Mouse (Mus musculus) thymus, adult 18-20 months (tissue): ENCODE results near the gene Bbs9.

ENCODE experiments used
- DNase-seq, 2 experiments: peaks; one replicate each; pipeline ENCODE4 v3.0.0; 2022; ENCODE audit warnings: mixed read lengths in 2 of 2

The Bbs9 gene

DNA sequence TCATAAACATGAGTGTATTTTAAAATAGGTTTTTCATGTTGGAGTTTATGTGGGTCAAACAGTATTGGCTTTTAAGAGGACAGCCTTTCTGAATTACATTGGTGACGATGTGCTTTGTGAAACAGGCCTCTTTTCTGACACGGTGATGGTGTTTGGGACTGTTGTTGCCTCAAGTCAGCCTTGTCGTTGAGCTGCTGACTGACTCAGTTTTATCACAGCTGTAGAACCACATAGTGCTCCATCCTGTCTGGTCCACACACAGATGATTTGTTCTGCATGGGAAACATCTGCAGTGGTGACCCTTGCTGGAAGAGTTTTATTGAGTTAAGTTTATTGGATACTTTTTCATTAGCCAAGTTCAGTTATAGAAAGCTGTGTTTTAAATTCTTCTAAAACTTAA, 283.0 kb downstream of the Bbs9 start:
- DNase-seq, result no peak

DNA sequence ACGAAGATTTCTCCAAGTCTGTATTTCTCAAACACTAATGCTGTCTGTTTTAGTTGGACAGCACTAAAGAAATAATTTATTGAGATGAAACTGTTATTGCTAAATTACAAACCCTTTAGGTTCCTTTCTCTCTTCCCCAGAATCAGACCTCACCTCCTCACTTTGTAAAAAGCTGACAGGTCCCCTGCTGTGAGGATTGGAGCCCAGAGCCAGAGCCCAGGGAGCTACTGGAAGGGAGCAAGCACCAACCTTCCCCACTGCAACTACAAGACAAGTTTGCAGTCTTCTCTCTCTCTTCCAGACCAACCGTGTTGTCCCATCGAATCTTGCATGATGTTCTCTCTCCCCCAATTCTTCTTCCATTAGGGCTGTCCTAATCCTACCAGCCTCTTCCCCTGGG, 283.7 kb downstream of the Bbs9 start:
- no peak for DNase-seq

DNA sequence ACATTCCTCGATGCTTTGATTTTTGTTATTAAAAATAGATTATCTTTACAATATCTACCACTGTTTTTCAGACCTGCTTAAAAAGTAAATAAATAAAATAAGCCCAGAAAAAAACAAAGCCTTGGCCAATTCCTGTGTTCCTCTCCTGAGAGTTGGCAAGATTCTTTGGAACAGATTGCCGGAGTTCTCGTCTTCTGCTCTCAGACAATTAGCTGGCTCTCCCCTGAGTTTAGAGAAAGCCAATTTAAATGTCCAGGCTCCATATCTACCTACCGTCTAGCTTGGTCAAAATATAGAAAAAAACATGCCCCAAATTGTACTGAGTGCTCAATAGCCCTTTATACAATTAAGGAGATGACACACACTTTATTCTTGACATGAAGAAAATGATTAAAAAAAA, 284.9 kb downstream of the Bbs9 start:
- no peak for DNase-seq

DNA sequence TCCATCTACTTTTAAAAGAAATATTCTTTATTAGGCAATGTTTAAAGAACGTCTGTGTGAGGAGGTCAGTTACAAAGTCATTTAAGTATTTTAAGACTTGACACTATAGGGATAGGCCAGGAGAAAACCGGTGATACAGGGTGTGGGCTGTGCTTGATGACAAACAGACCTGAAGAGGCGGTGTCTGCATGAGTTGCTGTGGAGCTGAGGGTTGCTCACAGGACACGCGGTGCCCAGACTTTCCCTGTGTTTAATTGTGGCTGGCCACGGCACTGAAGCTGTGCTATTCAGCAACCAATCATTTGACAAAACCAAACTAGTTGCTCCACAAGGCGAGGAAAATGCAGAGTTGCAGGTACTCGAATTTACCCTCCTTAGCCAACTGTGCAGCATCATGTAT, 286.0 kb downstream of the Bbs9 start:
- DNase-seq, result no peak

DNA sequence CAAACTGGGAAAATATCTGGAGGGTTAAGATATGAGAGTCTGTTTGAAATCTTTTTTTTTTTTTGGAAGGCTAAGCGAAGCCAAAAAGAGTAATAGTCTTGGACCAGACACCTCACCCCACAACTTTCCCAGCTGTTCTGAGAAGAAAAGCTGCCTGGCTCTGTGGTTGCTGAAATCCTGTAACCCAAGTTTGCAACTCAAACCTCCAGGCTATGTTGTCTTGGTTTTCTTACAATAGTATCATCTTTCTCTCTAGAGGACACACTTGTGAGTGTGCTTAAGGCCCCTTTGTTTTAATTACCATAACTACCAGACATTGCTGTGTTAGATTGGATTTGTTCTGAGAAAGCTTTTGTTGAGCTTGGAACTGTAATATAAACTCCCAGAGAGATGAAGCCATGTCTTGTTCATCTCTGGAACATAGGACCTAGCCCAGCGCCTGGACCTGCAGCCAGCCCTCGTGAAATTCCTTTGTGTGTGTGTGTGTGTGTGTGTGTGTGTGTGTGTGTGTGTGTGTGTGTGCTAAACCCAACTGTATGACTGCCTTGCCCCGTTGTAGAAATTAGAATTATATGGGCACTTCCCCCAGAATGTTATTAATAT, 290.2 kb downstream of the Bbs9 start:
- no peak for DNase-seq

DNA sequence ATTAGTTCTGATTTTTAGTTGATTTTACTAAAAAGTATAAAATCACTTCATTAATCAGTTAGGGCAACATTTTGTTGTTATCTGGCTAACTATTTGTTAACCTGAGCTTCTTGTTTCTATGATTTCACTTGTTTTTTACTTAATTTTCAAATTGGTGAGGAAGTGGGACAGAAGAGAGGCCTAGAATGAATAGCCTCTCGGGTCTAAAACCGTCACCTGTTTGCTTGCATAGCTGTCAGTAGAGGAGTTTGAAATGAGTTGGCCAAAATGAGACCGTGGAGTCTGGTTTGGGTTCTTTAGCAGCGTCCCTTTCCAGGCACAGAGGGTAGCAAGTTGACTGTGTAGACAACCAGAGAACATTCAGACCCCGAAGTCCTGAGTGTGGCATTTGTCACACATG, 291.6 kb downstream of the Bbs9 start:
- no peak for DNase-seq

DNA sequence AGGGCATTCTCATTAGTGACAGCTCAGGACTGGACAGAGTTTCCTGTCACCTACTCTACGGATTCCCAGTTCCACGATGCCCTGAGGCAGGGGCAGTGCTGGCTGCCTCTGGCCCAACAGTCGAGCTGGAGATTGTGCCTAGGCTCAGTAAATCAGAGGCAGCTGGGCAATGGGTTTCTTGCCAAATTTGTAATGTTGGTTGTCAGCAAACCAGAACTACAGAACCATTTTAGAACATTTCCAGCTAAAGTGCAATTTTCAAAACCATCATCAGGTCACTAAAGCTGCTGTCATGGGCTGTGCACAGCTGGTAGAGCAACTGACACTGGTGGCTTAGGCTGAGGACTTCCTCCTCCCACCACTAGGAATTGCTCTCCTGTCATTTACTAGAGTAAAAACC, 292.3 kb downstream of the Bbs9 start:
- no peak for DNase-seq

DNA sequence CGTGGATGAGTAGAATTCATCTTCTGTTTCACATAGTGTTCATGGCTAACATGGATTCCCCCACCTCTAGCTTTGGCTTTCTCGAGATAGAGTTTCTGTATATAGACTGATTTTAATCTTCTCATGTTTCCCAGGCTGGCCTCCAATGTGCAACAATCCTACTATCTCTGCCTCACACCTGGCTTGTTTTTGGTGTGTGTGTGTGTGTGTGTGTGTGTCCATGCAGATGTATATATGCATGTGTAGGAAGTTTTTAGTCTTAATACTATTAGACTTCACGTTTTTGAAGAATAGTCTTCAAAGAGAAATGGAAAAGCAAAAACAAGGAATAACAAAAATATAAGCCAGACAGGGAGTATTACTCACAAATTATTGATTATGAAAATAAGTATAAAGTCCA, 296.3 kb downstream of the Bbs9 start:
- DNase-seq, result no peak

DNA sequence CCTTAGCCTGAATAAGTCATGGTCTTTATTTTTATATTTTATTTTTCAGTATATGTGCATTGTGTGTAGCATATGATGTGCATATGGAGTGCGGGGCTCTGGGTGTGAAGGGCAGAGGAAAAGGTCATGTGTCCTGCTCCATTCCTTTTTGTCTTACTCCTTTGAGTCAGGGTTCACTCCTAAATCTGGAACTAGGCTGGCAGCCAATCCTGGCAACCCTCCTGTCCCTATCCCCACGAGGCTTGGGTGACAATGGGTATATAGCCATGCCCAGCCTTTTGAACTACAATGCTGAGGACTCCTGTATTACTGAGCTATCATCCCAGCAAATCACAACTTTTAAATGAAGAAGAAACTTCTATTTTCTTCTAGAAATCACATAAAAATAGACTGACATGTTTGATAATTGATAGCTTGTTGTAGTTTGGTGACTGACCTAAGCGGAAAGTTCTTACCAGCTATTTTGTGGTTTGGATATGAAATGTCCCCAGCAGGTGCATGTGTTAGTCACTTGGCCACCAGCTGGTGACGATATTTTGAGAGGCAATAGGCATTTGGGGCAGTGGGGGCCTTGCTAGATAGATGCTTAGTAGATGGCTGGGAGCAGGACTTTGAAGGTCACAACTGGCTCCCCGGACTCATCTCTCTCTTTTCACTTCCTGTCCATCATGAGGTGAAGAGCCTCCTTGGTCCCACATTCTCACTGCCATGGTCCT, 300.9 kb downstream of the Bbs9 start:
- no peak for DNase-seq

DNA sequence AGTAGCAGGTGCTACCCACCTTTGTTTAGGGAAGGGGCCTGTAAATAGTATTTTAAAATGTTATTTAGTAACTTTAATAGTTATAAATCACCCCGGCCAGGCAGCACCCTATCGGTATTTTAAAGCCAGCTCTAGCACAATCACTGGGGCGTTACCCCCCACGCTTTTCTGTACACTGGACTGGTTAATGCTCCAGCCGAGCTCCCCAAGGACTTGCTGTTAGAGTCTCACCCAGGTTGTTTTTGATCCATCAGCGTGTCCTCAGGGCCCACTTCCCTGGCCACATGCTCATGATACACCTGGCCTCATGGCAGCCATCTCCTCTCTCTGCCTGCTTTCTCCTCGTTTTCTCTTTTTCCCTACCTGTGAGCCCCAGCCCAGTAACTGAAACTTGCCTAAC, 301.9 kb downstream of the Bbs9 start:
- DNase-seq, result no peak

DNA sequence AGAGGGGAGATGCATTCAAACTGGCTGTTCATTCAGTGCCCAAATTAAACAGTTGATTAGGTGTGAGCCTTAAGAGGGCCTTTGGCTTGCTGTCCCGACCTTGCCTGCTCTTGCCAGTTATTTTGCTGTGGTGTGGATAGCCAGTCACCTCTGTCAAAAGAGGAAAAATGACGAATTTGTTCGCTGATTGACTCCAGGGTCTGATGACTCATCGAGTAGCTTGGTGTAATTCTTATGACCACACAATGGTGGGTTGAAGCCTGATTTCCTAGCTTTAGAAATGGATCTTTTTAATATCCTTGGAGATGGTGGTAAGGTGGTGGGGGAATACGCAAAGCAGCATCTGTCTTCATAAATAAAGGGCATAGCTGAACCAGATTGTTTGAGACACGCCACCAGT, 304.1 kb downstream of the Bbs9 start:
- no peak for DNase-seq

DNA sequence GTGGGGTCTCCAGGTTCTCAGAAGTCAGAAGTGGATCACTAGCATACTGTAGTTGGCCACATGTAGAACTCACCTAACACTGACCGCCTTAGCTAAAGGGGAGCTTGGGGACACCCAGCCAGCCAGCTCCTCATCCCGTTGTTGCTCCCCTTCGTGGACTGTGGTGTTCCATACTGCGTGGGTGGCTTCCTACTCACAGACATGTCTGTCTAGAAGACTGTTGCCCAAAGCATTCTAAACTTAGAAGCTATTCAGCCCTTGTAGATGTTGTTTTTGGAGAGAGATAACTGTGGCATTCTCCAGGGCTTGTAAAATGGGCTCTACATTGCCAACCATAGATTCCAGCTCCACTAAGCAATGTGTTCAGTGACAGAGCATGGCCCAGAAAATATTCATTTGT, 310.5 kb downstream of the Bbs9 start:
- DNase-seq, result no peak

DNA sequence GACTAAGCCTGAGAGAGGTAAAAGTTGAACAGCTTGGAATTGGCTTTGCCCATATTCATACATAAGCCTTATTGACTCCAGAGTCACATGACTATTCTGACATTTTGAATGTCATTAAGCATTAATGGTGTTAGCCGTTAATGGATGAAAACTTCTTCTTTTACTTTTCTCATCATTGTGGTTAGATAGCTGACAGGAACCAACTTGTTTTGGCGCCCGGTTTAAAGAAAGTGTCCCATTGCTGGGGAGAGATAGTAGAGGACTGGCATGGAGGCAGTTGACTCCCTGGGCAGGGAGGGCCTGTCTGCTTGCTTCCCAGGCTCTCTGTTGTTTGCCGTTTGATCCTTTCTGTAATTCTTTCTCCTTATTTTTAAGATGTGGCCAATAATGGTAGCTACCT, 312.9 kb downstream of the Bbs9 start:
- DNase-seq, result no peak

DNA sequence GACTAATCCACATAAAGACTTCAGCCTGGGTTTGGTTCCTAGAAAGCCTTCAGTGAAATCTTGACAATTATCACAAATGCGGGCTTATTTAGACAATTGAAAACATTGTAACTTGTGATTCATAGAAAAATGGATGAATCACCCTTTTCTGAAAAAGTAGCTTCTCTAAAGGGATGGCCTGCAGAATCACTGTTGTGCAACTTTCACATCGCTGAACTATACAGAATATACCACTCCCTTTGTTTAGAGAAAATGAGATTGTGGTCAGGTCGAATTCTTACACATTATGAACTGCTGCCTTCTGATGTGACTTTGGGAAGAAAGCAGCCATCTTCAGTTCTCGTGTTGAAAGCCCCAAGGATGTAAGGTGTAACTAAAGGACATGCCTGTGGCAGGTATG, 313.3 kb downstream of the Bbs9 start:
- DNase-seq, result no peak

DNA sequence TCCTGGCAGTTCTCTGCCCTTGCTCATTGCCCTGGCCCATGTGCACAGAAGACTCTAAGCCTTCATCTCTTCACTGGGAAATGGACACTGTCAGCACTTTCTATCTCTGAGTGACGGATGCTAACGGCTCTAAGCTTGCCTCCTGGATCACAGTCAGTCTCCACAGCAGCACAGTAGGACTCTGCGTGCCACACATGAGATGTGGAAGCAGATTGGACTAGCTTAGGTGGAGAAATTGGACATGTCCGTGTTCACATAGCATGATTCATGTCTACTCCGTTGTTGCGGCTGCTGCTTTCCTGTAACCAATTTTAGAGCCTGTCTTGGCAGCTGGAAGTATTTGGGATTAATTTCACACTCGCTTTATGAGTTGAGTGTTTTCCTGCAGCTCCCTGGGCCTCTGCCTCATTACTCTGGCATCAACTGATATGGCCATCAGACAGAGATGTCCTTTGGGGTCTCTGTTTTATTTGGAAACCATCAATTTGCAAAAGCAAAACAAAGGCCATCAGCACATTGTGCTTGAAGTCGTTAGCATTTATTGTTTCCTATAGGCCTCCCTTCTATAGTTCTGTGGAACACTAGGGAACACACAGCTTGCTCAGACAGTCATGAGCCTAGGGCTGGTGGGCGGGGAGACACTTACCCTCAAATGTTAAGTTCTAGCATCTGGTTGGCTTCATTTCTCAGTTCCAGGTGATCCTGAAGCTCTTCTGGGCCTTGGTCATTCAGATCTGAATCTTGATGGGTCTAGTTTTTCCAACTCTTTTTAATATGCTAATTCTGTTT, 314.1 kb downstream of the Bbs9 start:
- no peak for DNase-seq

DNA sequence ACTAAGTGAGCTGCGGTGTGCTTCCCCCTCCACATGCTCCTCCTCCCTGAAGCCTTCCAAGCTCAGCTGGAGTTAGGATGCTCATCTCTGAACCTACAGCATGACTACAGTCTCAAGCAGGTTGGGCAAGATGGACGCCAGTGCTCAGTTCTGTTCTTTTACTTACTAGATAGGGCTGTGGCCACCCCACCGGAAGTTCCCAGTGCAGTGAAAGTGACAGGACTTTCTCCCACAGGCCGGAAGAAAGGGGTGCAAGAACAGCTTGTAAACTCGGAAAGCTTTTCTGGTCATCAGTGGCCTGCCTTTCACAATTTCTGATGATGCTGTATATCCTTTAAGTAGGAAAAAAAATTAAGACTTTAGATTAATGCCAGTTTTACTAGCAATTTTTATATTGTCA, 315.7 kb downstream of the Bbs9 start:
- no peak for DNase-seq

DNA sequence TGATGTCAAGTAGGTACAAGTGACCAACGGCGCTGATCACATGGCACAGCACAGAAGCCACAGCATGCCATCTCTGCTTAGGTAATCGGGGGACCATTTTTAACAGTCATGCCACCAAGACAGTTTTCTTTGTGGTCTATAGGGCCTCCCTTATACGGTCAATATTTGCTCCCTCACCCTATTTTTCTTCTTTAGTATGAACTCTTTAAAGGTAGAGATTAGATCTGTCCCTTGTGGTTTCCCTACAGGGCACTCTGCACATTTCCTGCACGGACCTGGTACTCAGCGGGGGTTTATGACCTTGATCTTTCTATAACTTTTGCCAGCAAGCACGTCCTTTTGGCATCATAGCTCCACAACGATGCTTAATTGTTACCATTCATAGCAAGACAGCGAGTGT, 316.2 kb downstream of the Bbs9 start:
- DNase-seq, result no peak

DNA sequence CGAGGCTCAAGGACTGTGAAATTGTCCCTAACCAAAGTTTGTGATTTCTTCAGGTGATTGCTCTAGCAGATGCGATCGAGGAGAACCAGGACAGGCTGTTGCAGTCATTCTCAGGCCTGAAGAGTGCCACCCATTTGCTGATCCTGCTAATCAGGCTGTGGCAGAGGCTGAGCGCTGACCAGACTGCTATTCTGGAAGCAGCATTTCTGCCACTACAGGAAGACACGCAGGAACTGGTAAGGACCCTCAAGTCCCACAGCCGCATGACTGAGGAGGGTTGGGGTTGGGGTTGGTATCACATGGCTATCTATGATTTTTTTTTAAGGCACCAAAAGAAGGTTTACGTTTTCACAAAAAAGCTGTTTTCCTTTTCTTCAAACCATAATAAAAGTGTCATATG, 318.2 kb downstream of the Bbs9 start:
- no peak for DNase-seq

DNA sequence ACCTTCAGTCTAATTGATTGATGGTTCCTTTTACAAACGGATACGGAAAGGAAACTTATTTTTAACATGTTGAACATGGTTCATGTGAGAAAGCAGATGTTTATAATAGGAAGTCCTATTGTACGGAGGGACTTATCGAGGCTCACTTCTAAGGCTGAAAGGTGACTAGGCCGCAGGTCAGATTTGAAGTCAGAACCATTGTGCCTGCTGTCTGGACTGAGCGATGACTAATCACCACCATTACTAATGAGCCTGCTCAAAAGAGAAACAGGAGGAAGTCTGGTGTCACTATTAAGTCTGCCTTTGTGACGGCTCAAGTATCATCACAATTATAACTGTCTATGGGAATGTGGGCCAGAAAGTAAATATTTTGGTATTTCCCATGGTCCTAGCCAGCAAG, 325.2 kb downstream of the Bbs9 start:
- no peak for DNase-seq

DNA sequence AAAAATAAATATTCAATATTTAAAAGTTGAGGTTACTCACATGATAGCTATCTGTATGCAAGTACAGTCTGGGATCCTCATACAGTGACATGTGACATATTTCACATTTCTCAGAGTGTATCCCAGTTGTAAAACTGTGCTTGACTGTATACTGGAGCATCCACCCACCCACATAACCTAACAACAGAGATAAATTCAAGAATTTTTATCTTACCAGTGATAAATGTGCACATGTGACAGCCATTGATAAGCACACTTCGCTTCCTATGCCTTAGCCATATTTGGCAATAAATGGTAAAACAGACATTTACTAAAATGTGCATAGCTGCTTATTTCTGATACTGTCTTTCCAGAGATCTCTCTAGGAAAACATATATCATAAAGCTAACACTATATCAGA, 330.5 kb downstream of the Bbs9 start:
- no peak for DNase-seq

DNA sequence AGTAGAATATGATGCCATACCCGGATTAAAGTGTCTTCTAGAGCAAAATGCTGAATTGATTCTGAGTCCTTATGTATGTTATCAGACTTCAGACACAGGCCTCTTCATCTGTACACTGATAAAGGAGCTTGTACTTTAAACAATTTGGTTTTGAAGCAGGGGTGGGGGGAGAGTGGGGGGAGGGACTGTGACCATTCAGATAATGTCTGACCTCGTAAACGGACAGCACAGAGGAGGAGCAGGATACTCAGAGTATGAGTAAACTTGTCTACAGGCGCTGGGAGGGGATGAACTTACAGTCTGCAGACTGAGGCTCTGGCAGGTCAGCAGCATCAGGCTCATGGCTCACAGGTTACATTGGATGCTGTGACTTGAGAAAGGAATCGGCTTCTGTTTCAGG, 331.0 kb downstream of the Bbs9 start:
- no peak for DNase-seq

DNA sequence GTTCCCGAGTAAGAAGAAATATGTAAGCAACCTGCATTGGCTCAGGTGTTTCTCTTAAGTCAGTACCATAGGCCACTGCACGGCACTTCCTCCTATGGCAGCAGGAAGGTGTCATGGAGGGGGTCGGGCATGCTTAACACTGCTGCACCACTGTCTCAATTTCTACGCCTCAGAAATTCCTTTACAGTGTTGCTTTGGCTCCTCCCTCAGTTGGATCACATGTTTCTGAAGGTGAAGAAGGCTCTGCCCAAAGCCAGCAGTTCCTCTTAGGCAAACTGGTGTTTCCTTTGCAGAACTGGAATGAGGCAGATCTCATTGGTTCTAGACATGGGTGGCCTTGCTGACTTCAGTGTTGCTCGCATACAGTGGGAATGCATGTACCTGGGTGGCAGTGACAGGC, 332.2 kb downstream of the Bbs9 start:
- no peak for DNase-seq

DNA sequence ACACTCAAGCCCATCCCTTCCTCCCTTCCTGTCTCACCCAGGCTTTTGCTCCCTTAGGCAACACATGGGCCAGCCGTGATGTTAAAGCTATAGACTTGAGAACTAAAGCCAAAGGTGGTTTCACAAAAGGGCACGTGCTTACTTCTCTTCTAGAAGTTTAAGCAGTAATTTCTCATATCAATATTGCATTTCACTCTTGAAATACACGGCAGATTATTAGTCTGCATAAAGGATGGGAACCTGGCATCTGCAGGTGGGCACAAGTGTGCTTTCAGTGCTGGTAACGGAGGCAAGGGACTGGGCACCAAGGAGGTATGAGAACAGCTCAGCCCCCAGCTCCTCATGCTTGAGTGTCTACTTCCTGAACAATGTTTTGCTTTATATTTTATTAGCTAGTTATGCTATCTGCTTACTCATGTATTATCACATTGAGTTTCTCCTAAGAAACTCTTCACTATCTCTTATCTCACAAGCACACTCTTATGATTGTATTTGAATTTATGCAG, 334.2 kb downstream of the Bbs9 start:
- DNase-seq, result no peak

DNA sequence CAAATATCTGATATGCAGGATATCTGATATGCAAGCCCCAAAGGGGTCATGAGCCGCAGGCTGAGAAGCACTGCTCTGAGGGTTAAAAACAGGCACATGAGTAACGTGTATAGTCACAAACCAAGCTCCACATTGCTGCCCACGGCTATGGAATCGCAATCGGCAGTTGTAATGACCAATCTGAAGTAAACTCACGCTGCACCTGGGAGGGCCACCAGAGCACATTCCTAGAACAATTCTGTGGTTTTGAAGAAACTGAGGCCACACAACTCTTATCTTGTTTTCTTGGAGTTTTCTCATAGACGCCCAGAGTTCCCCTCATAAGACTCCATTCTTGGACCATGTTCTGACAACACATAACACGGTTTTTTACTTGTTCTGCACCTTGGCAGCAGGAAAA, 334.9 kb downstream of the Bbs9 start:
- no peak for DNase-seq
